Mouse (Mus musculus): ENCODE measurements around the gene Gm20388. TPM values are rescaled to one million over a fixed set of nuclear protein-coding genes. Genes with fewer than 3 reads are reported as not detected.

Gm20388 gene
- total RNA-seq, 2 experiments from 2014 or later, result 5.8 TPM; not detected in 1

DNA sequence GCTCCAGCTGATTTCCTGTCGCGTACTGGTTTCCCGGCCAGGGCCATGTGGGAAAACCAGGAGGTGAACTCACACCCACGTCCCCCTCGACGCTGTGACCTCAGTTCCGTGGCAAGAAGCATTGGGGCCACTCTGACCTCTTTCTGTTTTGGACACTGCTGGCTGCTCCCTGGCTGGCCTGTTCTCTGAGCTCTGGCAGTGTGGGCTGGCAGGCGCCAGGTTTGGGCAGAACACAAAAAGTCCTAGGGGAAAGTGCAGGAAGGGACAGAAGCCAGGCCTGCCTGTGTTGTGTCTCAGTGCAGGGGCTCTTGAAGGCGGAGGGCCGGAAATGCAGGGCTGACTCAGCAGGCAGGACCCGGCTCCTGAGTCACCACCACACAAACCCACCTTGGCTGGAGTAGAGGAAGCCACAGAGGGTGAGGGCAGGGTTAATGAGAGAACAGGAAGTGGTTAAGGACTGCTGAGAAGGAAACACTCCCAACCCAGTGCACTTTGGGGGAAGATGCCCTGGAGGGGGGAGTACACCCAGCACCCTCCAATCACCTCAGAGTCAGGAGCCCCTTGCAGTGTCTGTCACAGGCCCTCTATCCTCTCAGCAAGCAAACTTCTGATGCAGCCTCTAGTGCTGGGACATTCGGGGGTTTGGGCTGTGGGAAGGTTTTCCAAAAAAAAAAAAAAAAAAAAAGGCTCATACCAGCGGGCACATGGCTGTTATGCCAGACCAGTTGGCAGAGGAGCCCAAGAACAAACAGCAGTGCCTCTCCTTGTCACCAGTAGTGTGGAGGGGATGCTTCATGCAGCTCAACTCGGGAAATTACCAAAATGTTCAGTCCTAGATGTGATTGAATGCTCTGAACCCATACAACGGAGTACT is 1277.1 kb downstream of the Gm20388 start:
- peak; percentile 55 for DNase-seq

DNA sequence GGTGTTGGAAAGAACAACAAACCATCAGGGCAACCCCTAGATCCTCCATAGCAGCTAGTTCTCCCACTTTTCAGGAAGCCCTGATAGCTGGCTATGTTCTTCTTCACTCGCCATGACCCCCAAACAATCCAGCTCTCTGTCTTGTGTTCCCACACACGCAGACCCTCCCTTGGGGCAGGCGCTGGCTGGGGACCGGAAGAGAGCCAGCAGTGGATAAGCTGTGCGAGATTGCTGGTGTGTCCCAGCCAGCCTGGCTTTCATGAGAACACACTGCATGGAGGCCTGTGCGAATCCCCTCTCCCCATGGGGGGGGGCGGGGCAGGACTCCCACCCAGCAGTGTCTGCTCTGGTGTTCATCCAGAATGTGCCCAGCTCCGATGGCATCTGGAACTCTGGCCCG is 1278.4 kb downstream of the Gm20388 start:
- DNase-seq, result peak; percentile 75

DNA sequence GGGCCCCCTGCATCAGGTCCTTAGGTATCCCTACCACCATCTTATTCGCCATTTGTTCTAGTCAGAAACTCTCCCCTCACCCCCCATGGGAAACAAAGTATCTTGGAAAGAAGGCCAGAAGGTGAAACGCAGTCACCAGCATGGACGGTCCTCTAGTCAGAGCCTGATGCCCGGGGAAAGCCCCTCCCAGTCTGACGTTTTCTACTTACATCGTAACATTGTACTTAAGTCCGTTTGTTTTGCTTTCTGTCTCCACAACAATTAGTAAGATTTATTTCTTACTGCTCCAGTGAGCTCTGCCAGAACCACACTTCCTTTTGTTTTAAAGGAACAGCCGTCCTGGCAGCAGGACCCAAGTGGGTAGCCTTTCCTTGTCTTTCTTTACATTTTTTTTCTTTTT is 1281.8 kb downstream of the Gm20388 start:
- DNase-seq, result no peak

DNA sequence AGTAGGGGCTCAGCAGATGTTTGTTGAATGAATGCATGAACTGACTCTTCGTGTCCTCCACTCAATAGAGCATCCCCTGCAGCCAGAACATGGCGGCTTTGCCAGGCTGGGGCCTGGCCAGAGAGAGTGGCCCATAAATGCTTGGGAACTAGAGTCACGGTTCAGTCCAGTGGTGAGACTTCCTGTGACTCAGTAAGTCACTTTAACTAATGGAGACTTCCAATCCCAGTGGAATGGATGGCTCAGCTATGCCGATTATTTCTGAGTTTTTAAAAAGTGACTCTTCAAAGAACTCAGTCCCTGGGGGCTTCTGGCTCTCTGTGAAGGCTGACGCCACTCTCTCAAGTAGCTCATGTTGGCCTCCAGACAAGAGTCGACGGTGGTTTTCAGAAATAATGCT is 1285.3 kb downstream of the Gm20388 start:
- DNase-seq, result peak; percentile 47

DNA sequence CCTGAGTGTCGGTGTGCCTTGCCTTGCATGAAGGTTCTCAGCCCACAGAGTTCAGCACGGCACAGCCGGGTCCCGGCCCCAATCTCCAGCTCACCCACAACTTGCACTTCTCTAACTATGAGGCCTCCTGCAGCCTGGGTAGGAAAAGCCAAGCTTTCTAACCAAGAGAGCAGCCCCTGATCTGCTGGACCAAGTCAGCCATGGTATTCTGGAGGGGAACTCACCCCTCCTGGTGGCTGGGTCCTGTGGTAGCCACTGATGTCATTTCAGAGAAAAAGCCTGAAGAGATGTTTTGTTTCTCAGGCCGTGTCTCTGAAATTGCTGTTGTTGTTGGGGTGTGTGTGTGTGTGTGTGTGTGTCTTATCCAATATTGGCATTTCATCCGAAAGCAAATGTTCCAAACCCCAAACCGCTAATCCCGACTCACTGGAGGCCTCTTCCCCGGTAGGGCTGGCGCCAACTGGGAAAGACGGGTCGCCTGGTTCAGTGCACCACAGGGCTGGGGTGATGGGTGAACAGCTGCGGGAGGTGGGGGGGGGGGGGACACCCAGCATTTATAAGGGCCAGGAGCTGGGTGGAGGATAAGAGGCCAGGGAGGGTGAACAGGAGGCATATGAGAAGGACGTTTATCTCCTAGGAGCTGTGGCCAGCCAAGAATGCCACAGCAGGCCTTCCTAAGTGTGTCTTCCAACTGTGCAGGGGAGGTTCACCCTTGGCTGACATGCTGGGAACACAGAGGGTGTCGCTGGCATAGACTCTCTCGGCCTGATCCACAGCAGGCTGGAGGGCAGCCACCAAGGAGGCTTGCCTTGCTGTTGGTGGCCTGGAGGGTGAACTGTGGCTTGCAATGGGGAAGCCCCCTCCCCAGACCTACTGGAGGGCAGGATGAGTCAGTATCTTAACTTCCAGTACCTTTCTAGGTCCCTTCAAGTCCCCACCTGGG is 1286.4 kb downstream of the Gm20388 start:
- peak; percentile 35 for DNase-seq

DNA sequence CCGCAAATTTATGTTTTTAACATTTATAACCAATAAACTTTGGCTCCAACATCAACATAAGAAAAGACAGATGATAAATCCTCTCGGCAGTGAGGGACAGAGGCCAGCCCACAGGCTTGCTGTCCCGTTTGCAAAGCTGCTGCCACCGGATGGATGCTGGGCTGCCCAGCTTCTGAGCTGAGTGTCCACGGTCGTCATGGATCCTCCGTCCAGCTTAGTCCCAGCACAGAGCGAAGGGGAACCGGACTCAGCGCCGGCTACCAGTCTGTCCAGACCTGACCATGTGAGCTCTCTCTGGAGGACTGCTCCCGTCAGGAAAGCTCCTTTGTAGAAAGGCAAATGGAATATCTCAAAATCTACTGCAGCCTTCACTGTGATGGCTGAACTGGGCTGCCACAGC is 1289.4 kb downstream of the Gm20388 start:
- DNase-seq, result no peak

DNA sequence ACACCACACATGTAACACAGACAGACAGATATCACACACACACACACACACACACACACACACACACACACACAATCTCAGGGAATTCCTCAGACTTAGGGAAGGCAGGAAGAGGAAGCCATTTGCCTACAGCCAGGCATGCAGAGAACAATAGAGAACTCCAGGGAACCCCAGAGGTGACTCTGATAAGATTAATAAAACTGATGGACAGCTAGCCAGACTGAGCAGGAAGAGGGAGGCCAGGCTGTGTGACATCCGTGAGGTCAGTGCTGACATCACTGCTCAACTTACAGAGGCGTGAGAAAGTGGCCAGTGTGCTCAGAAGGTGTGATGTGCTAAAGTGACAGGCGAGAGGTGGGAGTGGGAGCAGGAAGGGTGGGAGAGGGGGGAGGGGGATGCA is 1290.3 kb downstream of the Gm20388 start:
- peak; percentile 45 for DNase-seq

DNA sequence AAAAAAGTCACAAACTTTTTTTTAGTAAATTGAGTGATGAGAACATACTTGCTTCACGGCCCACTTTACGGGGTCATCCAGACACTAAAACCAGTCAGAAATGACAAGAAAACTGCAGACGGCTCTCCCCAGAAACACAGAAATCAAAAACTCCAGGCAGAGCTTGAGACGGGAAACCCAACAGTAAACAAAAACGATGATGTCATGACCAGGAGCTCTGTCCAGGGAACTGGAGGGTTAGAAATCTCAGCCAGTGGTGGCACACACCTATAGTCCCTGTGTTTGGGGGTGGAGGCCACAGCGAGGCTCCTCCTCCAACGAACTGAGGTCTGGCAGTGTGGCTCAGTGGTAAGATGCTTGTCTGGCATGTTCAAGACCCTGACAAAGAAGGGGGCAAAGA is 1291.0 kb downstream of the Gm20388 start:
- DNase-seq, result no peak

DNA sequence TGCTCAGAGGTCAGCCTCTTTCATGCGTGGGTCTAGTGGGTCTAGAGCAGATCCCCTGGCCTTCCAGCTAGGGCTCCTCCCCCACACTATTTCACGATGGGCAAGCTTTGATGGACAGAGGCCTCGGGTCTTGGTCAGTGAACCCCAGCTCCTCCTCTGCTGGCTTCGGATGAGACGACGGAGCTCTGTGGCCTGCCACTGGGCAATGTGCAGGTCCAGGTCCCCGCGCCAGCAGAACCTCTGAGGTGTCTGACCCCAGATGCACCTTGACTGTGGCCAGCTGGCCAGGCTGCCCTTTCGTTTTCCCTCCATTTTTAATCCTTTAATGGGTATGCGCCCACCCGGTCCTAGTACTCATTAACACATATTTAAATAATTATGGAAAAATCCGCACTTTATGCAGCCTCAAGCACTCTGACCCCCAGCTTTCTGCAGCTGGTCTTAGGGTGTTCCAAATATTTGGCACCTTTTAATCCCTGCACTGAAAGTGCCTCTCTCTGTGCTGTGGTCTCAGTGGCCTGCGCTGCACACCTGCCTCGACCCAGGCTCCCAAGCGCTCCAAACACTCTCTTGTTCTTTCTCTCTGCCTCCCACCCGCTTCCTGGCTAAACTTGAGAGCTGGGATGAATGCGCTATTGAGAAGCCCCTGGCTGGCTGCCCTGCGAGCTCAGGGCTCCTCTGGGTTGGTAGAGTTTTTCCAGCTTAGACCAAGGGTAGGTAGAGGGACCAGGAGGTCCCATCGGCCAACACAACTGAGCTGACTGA is 1293.2 kb downstream of the Gm20388 start:
- DNase-seq, result no peak

DNA sequence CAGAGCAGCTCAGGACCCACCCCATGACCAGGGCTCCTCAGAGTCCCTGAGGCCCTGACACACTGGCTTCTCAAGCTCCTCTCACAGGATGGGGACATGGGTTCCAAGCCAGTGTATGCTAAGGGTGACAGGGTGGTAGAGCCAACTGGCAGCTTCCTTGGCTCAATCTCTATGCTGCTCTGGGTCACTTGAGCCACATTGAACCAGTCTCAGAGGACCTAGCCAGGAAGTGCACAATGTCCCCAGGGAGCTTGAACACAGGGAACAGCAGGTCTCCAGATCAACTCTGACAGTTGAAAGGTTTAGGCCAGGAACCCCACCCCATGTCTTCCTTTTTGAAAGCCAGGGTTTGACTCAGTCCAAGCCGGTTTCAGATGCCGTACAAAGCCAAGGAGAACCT is 1296.5 kb downstream of the Gm20388 start:
- DNase-seq, result no peak

DNA sequence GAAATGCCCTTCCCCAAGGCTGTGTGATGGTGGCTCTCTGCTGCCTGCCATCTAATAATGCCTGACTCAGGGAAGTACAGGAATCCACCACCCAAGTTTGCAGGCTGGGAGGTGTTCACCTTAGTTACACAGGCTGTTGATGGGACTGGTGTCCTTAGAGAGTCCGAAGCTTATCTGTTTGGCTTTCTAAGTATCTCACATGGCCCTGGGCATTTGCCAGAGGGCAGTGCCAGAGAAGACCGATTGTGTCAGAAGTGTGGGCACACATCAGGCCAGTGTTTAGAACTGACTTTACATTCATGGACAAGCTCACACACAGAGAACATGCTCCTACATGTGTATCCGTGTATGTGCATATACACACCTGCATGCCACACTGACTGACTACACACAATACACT is 1300.0 kb downstream of the Gm20388 start:
- peak; percentile 44 for DNase-seq

DNA sequence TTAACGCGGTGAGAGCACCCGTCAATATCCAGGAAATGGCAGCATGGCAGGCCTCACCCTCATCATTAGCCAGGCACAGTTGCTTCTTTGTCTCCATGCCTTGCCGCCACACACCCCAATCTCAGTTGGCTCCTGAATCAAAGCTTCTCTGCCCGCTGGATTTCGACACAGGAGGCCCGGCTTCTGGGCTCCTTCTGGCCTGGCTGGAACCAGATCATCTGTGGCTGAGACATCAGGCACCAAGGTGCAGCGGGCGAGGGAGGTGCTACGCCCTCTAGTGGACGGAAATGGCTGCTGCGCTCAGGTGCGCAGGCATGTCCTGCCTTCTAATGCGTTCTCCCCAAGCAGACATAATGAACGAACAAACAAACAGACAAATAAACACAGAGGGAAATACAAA is 1302.6 kb downstream of the Gm20388 start:
- DNase-seq, result no peak

DNA sequence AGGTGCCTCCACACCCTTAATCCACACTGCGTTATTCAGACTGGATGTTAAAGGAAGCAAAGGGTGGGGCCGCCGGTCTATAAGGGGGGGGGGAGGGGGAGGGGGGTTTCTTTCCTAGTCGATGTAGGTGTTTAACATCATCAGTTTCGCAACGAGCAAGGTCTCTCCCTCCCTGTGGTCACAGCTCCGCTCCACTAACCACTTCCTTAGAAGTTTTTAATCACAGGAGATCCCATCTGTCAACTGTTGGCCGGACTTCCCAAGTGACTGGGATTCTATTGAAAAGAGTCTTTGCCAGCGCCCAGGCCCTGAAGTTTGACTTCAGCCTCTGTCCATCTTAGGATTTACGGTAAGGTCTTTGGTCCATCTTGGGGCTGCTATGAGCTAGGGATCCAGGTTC is 1303.0 kb downstream of the Gm20388 start:
- no peak for DNase-seq

DNA sequence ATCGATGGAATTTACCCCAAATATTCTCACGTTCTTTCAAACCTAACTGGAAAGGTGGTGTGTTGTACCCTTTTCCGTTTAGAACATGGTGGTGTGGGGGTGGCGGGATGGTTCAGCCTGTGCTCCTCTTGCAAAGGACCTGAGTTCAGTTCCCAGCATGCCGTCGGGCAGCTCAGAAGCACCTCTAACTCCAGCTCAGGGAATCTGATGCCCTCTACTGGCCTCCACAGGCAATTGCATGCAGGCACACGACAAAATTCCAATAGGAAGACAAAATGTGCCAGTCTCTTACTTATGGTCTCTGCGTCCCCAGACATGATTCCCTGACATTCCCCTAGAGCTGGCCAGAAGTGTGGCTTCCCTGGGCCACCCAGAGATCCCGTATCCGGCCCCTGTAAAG is 1304.3 kb downstream of the Gm20388 start:
- no peak for DNase-seq

DNA sequence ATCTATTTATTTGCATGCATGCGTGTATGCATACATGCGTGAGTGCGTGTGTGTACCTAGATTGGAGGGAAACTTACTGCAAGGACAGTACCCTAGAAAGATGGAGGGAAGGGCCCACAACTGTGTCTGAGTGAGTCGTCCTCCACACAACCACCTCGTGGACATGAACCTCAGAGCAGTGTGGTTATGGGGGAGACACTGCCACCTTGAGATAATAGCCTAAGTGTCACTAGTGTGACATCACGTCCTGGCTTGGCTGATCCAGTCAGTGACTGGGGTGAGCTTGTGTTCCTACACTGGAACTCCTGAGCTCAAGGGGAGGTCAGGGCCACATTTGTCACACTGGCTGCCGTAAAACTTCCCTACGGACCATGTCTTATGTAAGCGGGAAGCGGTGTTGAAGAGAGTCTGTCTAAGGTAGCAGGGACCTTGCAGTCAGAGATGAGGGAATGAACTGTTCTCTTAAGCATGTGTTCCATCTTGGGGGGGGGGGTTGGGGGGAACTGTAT is 1305.9 kb downstream of the Gm20388 start:
- no peak for DNase-seq

DNA sequence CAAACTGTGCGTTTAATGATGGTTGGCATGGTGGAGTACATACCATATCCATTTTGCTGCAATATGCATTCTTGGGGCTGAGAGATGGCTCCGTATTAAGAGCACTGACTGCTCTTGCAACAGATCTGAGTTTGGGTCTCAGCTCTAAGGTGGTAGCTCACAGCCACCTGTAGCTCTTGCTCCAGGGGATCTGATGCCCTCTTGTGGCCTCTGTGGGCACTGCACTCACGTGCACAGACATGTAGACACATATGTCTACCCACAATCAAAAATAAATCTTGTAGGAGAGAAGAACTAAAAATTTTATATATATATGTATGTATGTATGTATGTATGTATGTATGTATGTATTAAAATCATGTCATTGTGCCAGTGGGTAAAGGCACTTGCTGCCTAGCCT is 1307.8 kb downstream of the Gm20388 start:
- DNase-seq, result peak; percentile 54

DNA sequence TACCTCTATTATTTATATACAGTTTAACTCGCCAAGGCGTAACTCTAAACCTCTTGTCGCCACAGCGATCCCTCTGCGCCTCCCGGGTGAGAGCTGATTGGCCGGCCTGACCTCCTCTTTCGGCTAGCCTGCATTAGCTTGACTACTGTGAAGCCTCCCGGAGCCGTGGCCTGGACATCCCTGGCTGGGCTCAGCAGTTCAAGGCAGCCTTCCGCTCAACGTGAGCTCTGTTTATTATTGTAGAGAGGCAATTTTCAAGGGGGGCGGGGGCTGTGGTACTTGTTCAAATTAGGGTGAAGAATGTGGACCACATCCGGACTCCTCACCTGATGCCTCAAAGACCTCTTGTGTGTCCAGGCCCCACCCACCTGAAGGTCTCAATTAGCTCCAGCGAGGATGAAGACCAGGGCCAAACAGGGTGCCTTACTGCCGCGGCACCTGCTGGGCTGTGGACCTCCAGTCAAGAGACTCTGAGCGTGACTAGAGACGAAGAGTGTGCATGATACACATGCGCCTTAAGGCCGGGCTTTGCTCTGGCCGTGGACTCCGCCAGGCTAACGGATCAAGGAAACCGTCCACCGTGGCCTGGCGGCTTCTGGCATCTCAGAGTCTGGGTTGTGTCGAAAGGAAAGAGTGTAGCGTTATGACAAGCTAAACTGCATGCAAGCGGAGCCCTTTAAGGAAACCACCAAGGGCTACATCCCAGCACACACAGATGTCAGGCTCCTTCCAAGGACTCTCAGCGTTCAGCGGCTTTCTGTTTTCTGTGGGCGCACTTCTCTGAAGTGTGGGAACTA is 1309.7 kb downstream of the Gm20388 start:
- DNase-seq, result no peak

DNA sequence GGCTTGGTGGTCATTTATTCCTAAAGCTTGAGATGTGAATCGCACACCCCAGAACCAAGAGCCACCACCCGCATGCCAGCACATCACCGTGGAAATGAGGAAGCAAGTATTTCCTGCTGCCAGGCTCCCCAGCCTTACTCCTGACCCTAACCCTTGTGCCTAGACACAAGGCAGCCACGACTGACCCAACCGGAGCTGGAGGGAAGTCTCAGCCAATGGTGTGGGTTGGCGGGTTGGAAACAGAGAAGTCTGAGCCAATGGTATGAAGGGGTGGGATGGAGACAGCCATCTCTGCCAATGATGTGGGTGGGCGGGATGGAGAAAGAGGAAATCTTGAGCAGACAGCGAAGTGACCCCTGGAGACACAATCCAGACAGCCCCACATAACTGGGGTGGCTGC is 1314.1 kb downstream of the Gm20388 start:
- no peak for DNase-seq

DNA sequence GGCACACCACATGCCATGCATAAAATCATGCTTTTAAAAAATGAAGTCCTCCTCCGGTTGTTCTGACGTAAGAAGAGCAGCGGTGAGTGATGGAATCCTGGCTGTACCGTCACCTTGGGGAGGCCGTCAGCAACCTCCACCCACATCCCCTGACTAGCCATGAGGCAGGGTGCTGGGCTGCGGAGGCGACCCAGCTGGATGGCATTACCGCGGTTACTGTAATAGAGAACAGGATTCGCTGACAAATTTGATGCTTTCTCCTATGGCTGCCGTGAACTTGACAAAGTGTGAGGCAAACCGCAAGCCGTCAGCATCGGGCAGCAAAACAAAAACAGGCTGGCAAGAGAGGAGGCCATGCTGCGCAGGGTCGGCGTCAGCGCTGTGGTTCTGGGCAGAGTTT is 1317.1 kb downstream of the Gm20388 start:
- DNase-seq, result no peak

DNA sequence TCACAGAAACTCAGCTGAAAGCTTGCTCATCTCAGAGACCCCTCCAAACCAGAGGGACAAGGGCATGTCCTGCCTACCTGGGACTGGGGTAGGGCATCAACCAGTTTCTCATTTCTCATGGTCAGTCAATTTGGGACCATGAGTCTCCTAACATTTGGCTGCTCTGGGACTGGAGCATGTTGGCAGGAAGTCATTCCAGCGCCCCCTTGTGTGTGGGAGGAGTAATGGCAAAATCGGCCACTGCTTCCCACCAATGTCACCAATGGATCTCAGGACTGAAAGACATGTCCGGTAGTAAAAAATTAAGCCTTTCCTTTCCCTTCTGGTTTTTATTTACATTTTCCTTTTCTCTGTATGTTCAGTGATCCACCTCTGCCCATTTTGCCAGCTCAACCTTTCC is 1318.3 kb downstream of the Gm20388 start:
- peak; percentile 62 for DNase-seq

DNA sequence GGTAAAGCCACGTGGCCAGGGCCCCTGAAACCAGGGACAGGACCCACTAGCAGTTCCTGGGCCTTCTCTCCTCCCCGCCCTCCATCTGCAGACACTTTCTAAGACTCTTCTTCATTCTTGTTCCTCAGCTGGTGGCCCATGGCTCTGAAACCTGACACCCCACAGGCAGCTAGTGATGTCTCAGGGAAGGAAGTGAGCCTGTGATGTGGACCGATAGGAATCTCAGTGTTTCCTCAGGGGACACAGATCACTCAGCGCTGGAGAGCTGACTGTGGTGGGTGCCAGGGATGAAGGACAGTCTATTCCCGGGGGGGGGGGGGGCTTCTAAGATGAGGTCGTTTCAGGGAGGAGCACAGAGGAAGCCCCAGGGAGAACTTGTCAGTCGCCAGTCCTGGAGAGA is 1318.9 kb downstream of the Gm20388 start:
- DNase-seq, result no peak

DNA sequence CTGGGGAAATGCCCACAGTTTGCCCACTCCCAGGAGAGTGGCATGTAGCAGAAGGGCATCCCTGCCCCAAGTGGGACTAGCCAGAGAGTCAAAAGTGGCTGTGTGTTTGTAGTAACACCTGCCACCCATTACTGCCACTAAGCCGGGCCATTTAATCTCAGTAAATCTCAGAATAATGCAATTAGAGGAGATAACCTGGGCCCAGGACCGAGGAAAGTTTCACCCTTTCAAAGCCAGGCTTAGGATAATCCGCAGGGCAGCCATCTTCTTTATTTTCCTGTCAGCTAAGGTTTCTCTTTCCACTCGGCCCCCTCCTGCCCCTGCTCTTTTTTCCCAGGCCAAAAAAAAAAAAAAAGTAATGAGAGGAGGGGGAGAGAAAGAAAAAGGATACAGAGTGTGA is 1322.6 kb downstream of the Gm20388 start:
- DNase-seq, result no peak

Measured in heart, postnatal 4 days (tissue).